Mouse (Mus musculus): ENCODE measurements around the gene Mrpl21.

The Mrpl21 gene

DNA sequence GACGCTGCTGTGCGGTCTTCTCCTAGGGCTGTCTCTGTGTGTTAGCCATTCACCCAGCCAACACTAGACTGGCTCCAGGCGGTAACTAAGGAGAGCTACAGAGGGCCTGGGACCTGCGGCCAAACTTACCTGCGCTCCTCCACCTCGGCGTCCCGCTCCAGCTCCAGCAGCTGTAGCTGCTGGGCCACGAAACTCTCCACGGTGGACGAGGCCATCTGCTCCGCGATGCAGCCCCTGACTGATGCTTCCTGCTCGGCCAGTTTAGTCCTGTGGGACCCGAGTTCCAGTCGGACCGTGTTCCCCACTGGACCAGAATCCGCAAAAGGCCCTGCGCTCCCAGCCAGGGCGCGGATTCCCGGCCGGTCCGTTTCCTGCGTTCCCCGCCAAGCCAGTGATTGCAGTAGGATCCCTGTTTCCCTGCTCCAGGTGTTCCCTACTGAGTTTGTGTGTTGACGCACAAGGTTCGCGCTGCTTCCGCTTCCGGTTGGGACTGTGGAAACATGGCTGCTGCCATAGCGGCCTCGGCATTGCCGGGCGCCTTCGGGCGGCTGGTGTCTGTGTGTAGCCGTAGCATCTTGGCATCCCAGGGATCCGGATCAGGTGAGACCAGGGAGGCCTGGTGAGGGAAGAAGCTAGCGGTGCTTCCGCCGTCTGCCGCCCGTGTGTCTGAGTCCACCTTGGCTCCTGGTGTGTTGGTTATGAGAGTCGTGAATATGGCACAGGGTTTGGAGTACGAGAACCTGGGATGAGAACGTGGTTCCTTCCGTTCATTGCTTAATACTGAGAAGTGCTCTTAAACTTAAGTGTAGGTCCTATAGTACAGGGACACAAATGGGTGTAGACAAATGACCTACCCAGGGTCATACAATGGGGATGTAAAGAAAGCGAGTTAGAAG, at the start of gene Mrpl21, which contains the start of gene Ighmbp2:
Mrpl21 (plus strand) TSS at position 330 of the 896 bp plus-strand sequence.
Ighmbp2 (minus strand) TSS at position 446 of the 896 bp plus-strand sequence.
- DNase-seq = peak; percentile 58 to 77

DNA sequence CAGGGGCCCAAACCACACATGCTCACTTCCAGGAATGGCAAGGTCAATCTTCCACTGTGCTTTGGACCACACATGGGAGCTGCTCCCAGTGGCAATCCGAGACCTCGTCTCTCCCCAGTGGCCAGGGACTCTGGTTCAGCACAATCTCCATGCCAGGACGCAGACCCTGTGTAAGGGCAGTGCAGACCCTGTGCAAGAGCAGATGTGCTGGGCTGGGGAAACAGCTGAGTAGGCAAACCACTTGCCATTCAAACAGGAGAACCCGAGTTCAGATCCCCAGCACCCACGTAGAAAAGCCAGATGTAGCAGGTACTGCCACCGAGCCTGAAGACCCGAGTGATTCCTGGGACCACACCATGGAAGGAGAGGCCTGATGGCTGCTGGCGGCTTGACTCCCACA, 22.7 kb upstream of the Mrpl21 start:
- DNase-seq = no peak

DNA sequence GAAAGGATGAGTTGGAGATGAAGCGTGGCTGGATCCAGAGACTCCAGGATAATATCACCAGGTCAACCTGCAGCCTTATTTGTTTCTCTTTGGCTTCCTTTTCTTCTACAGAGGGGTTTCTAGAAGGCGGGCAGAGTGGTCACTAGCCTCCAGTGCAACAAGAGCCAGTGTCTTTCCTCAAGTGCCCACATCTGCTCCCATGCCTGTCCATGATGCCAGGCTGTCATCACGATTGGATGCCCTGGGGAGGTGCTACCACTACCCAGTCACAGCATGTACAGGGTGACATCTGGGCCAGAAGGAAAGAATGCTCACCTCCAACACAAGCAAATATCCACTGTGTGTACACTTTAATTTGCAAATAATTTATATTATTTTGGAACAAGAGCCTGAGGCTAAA, 22.1 kb upstream of the Mrpl21 start:
- no peak for DNase-seq

- no peak for DNase-seq
Measured at GRCm38 (mm10) chr19:3261336-3261735, 21.4 kb upstream of the Mrpl21 start.

GRCm38 (mm10) chr19:3261764-3262525, 20.8 kb upstream of the Mrpl21 start:
- DNase-seq = no peak

- no peak for DNase-seq
Measured at GRCm38 (mm10) chr19:3264348-3264747, 18.4 kb upstream of the Mrpl21 start.

- DNase-seq = no peak
Measured at GRCm38 (mm10) chr19:3265180-3265579, 17.5 kb upstream of the Mrpl21 start.

DNA sequence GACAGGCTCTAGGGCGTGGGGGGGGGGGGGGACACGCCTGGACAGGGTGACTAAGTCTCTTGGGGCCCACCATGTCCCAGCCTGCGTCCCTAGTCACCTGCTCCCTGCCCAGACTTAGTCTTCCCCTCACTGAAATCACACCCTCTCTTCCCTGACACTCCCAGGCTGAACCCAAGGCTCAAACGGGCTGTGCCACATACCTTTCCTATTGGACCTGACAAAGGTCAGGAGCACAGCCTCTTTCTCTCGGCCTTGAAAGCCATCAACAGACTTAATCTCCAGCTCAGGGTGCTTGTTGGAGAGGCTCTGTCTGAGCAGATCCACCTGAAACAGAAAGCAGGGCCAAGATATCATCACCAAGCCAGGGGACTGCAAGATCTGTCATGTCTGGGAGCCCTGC, 16.6 kb upstream of the Mrpl21 start:
- no peak for DNase-seq

GRCm38 (mm10) chr19:3266676-3267075, 16.0 kb upstream of the Mrpl21 start:
- DNase-seq = no peak

DNA sequence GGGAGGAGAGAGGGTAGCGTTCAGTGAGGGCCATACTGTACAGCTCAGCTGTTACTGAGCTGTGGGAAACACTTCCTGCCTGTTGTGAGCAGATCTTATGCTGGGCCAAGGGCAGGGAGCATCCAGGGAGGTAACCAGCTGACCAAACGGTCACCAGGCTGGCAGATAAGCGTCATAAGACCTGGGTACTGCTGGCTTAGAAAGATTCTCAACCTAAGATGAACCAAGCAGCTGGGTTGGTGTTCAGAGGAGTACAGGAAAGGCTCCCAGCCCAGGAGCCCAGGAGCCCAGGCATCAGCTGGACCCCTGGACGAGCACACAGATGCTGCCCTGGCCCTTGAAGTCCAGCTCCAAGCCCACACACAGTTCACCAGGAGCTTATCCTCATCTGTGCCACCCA, 15.4 kb upstream of the Mrpl21 start:
- no peak for DNase-seq

- no peak for DNase-seq
Measured at GRCm38 (mm10) chr19:3268218-3268980, 14.3 kb upstream of the Mrpl21 start.

DNA sequence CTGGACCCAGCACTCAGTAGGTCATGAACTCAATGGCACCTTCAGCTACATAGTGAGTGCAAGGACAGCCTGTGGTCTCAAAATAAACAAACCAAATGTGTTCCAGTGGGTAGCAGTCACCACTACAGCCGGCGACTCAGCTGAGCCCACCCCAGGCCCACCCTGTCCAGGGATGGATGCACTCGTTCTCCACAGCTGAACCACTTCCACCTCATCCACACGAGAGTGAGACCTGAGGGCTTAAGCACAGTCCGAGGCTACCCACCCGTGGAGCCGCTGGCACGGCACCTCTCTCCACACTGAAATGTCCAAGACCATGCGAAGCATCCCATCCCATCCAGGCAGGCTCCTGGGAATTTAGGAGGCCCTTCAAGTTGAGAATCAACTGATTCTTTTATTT, 13.4 kb upstream of the Mrpl21 start:
- no peak for DNase-seq

DNA sequence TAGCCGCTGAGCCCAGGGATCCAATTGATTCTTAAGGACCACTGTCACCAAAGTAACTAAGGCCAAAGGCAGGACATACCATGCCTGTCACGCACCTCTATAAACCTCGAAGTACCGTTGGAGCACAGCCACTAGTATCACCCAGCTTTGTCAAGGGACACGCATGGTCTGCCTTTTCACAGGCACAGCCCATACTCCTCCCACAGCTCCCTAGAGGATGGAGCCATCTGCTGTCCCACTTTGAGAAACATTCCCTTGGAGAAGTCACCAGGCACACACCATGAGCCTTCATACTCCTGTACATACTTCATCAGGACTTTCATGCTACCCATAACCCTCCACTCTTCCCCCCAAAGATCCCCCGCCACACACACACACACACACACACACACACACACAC, 12.9 kb upstream of the Mrpl21 start:
- no peak for DNase-seq

GRCm38 (mm10) chr19:3271366-3271765, 11.3 kb upstream of the Mrpl21 start:
- DNase-seq = no peak

DNA sequence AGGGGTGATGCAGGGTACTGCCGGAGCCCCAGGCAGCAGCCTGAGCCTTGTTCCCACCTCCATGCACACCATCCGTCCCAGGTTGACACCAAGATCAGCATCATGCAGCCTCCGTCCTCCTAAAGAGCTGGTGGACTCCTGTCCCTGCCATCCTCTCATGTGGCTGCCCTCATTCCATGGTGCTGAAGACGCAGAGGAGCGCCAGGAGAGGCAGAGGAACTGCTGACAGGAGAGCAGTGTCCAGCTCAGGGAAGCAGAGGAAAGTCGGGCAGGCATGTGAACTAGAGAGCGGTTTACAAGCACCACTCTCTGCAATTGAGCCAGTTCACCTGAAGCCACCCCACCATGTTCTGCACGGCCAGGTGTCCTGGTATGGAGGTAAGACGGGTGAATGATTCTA, 9.4 kb upstream of the Mrpl21 start:
- DNase-seq = no peak

- DNase-seq = no peak
Measured at GRCm38 (mm10) chr19:3275744-3276365, 6.8 kb upstream of the Mrpl21 start.

DNA sequence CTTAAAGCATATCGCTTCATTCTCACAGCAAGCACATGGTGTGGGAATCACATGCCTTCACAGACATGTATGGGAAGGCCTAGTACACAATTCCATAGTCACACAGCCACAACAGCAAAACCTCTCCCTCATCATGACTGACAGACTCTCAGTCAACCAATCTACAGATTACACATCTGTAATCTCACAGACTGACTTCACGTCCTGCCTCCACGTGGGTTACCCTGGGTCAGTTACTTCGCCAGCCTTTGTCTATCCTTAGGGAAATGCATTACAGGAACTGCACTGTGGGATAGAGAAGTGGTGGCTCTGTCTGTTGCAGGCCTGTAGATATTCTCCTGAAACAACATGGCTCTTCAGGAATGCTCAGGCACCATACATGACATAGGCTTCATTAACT, 815 bp upstream of the Mrpl21 start:
- DNase-seq = no peak

DNA sequence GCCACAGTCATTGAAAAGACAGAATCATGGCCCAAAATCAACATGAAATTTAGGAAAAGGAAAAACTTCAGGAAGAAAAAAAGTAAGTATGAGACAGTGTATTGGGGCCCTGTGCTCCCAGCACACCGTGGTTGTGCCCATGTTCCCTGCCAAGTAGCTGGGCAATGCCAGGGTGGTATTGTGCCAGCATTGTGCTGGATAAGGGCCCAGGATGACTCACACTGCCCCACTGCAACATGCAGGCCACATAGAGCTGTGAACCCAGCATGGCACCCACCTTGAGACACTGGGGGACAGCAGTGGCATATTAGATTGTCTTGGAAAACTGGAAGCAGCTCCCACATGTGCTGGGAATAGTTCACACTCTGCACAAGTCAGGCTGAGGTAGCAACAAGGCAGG, 6.3 kb downstream of the Mrpl21 start:
- DNase-seq = no peak

- DNase-seq = peak; percentile 32 to 62
Measured at GRCm38 (mm10) chr19:3292028-3292427, 9.3 kb downstream of the Mrpl21 start.

- DNase-seq = no peak
Measured at GRCm38 (mm10) chr19:3292993-3293392, 10.3 kb downstream of the Mrpl21 start.

- no peak for DNase-seq
Measured at GRCm38 (mm10) chr19:3295245-3295644, 12.5 kb downstream of the Mrpl21 start.

GRCm38 (mm10) chr19:3297034-3297433, 14.3 kb downstream of the Mrpl21 start:
- DNase-seq = no peak

GRCm38 (mm10) chr19:3297775-3298174, 15.1 kb downstream of the Mrpl21 start:
- no peak for DNase-seq
